Mouse (Mus musculus) small intestine, adult 2 months (tissue): ENCODE data around the gene Spi1. TPM values are rescaled to one million over a fixed set of nuclear protein-coding genes. Genes with fewer than 3 reads are reported as not detected.

ENCODE experiments used
- H3K27ac ChIP-seq: fragments of 200-500 bp; 2 replicates; pipeline ENCODE4 v1.5.1; 2012; ENCODE audit warnings: low read depth, low read length, control low read depth, inconsistent platforms; ENCODE audit not compliant: insufficient read depth
- H3K27me3 ChIP-seq: fragments of 200-500 bp; 2 replicates; pipeline ENCODE4 v1.6.1; 2012; ENCODE audit warnings: mild to moderate bottlenecking, moderate library complexity, low read length, inconsistent platforms; ENCODE audit not compliant: control insufficient read depth, insufficient read depth
- H3K36me3 ChIP-seq: fragments of 200-500 bp; 2 replicates; pipeline ENCODE4 v1.6.1; 2012; ENCODE audit warnings: mild to moderate bottlenecking, low read length, control low read depth, inconsistent platforms; ENCODE audit not compliant: control insufficient read depth, insufficient read depth
- H3K4me1 ChIP-seq: fragments of 200-500 bp; 2 replicates; pipeline ENCODE4 v1.6.1; 2012; ENCODE audit warnings: low read length, inconsistent platforms, mixed read lengths; ENCODE audit not compliant: control insufficient read depth, insufficient read depth, insufficient read length
- H3K4me3 ChIP-seq: fragments of 200-500 bp; 2 replicates; pipeline ENCODE4 v1.5.1; 2012; ENCODE audit warnings: low read depth, mild to moderate bottlenecking, control low read depth, inconsistent platforms, low read length, moderate library complexity
- CTCF ChIP-seq: fragments of 200-500 bp; IDR thresholded peaks from 2 replicates; pipeline ENCODE4 v1.5.1; 2012; ENCODE audit warnings: low read depth, mild to moderate bottlenecking, control low read depth, inconsistent platforms, low read length, moderate library complexity, mixed read lengths; ENCODE audit not compliant: insufficient replicate concordance, insufficient read length; ENCODE audit errors: extremely low read depth
- POLR2A ChIP-seq: fragments of 200-500 bp; IDR thresholded peaks from 2 replicates; pipeline ENCODE4 v1.6.1; 2012; ENCODE audit warnings: low read depth, mild to moderate bottlenecking, control low read depth, inconsistent platforms, low read length, moderate library complexity
- WGBS: fragments of 180-500 bp; shearing (Covaris S2); methylation state at CpG from one replicate; pipeline ENCODE4 v1.1.7; 2018; 5-methylcytosine and 5-hydroxymethylcytosine counted together
- polyA plus RNA-seq: library from polyadenylated mRNA; depleted of rRNA; stranded (reverse); fragments of >200 nt; gene quantifications from 2 replicates; pipeline ENCODE4 v1.2.3, GENCODE M21; 2012

Gene Spi1
- polyA plus RNA-seq, 1 experiment, result 28.8 TPM

- no peaks in the 10 kb centered on the region for H3K4me1 ChIP-seq
- H3K27me3 ChIP-seq, result no peaks in the 10 kb centered on the region
- peaks cover 45% of the 10 kb centered on the region for H3K36me3 ChIP-seq
- WGBS, result 85% methylated on average over 8 of the region's 8 CpGs
- H3K27ac ChIP-seq, result no peak overlapping the region
- TF ChIP-seq POLR2A (no peak), CTCF (no peak)
- no peak overlapping the region for H3K4me3 ChIP-seq
These were observed 57.6 kb downstream of the Spi1 start for GRCm38 (mm10) chr2:91139764-91140163.

GRCm38 (mm10) chr2:91142920-91143319 lies 60.7 kb downstream of the Spi1 start:
- H3K4me3 ChIP-seq, result no peak overlapping the region
- H3K4me1 ChIP-seq, result no peaks in the 10 kb centered on the region
- WGBS, result 90% methylated on average over 6 of the region's 6 CpGs
- no peak overlapping the region for H3K27ac ChIP-seq
- TF ChIP-seq CTCF (no peak), POLR2A (no peak)
- H3K36me3 ChIP-seq, result peaks cover 58% of the 10 kb centered on the region
- H3K27me3 ChIP-seq, result no peaks in the 10 kb centered on the region

- TF ChIP-seq POLR2A (no peak), CTCF (no peak)
- H3K4me3 ChIP-seq, result no peak overlapping the region
- peaks cover 54% of the 10 kb centered on the region for H3K36me3 ChIP-seq
- WGBS, result 97% methylated on average over 11 of the region's 11 CpGs
- H3K27me3 ChIP-seq, result no peaks in the 10 kb centered on the region
- H3K27ac ChIP-seq, result no peak overlapping the region
- no peaks in the 10 kb centered on the region for H3K4me1 ChIP-seq
These were observed 61.2 kb downstream of the Spi1 start for GRCm38 (mm10) chr2:91143401-91143800.

GRCm38 (mm10) chr2:91148101-91148500 lies 65.9 kb downstream of the Spi1 start:
- TF ChIP-seq CTCF (no peak), POLR2A (no peak)
- no peak overlapping the region for H3K4me3 ChIP-seq
- peaks cover 44% of the 10 kb centered on the region for H3K36me3 ChIP-seq
- H3K27ac ChIP-seq, result no peak overlapping the region
- H3K27me3 ChIP-seq, result no peaks in the 10 kb centered on the region
- H3K4me1 ChIP-seq, result peaks cover 3% of the 10 kb centered on the region; the same call in 1 of the 2 replicates

GRCm38 (mm10) chr2:91151331-91151730 lies 69.1 kb downstream of the Spi1 start:
- no peak for TF ChIP-seq CTCF
- no peak for TF ChIP-seq POLR2A
- H3K36me3 ChIP-seq, result peaks cover 48% of the 10 kb centered on the region
- WGBS, result 85% methylated on average over 1 of the region's 1 CpGs
- H3K27ac ChIP-seq, result no peak overlapping the region
- peaks cover 4% of the 10 kb centered on the region; the same call in 1 of the 2 replicates for H3K4me1 ChIP-seq
- H3K27me3 ChIP-seq, result no peaks in the 10 kb centered on the region
- H3K4me3 ChIP-seq, result no peak overlapping the region

- TF ChIP-seq CTCF, result no peak
- TF ChIP-seq POLR2A, result no peak
- 44% methylated on average over 3 of the region's 3 CpGs for WGBS
- Histone ChIP-seq H3K27ac (no peak overlapping the region), H3K4me3 (no peak overlapping the region), H3K4me1 (peaks cover 4% of the 10 kb centered on the region; the same call in 1 of the 2 replicates), H3K27me3 (no peaks in the 10 kb centered on the region), H3K36me3 (peaks cover 54% of the 10 kb centered on the region)
These were observed 70.7 kb downstream of the Spi1 start for GRCm38 (mm10) chr2:91152885-91153377.

- no peak for TF ChIP-seq CTCF
- no peak for TF ChIP-seq POLR2A
- no peaks in the 10 kb centered on the region for H3K27me3 ChIP-seq
- WGBS, result 93% methylated on average over 3 of the region's 3 CpGs
- H3K36me3 ChIP-seq, result peaks cover 56% of the 10 kb centered on the region
- H3K27ac ChIP-seq, result no peak overlapping the region
- no peak overlapping the region for H3K4me3 ChIP-seq
- peaks cover 4% of the 10 kb centered on the region; the same call in 1 of the 2 replicates for H3K4me1 ChIP-seq
These were observed 71.9 kb downstream of the Spi1 start for GRCm38 (mm10) chr2:91154091-91154490.
